Mouse (Mus musculus) forebrain, postnatal 0 days (tissue): Measurements from ENCODE around the gene Rps6ka1. TPM values are rescaled to one million over a fixed set of nuclear protein-coding genes. Genes with fewer than 3 reads are reported as not detected.
"Not testable (repeated sequence)": the region's sequence is repeated elsewhere in the genome, so short reads cannot be mapped to it uniquely, and the experiment has no call there.

Source experiments
- ATAC-seq: fragments of 200-750 bp; cut with Nextera tagmentation; 2 replicates; pipeline ENCODE4 v1.8.0; 2017; ENCODE audit warnings: mild to moderate bottlenecking, moderate library complexity
- DNase-seq: peaks from one replicate; pipeline ENCODE4 v3.0.0-alpha.2; 2015
- H3K27ac ChIP-seq: fragments of 300-500 bp; sonication (generic); 2 replicates; pipeline ENCODE4 v1.5.1; 2014; ENCODE audit warnings: low read depth, mild to moderate bottlenecking, antibody characterized with exemption, low read length, moderate library complexity, mixed read lengths
- H3K27me3 ChIP-seq: fragments of 300-500 bp; sonication (generic); 2 replicates; pipeline ENCODE4 v1.6.1; 2014; ENCODE audit warnings: mild to moderate bottlenecking, low read length, mixed read lengths; ENCODE audit not compliant: insufficient read depth
- H3K36me3 ChIP-seq: fragments of 300-500 bp; sonication (generic); 2 replicates; pipeline ENCODE4 v1.6.1; 2014; ENCODE audit warnings: mild to moderate bottlenecking, moderate library complexity; ENCODE audit not compliant: insufficient read depth
- H3K4me1 ChIP-seq: fragments of 300-500 bp; sonication (generic); 2 replicates; pipeline ENCODE4 v1.6.1; 2014; ENCODE audit warnings: antibody characterized with exemption; ENCODE audit not compliant: insufficient read depth
- H3K4me2 ChIP-seq: fragments of 300-500 bp; sonication (generic); 2 replicates; pipeline ENCODE4 v1.6.1; 2014; ENCODE audit warnings: low read depth, mild to moderate bottlenecking, moderate library complexity
- H3K4me3 ChIP-seq: fragments of 300-500 bp; sonication (generic); 2 replicates; pipeline ENCODE4 v1.5.1; 2014; ENCODE audit warnings: low read depth, low read length, mixed read lengths
- H3K9ac ChIP-seq: fragments of 300-500 bp; sonication (generic); 2 replicates; pipeline ENCODE4 v1.6.1; 2014; ENCODE audit warnings: mild to moderate bottlenecking
- H3K9me3 ChIP-seq: fragments of 300-500 bp; sonication (generic); 2 replicates; pipeline ENCODE4 v1.6.1; 2016; ENCODE audit warnings: low read length
- CTCF ChIP-seq: sonication (generic); IDR thresholded peaks from 2 replicates; pipeline ENCODE4 v1.5.1; 2016; ENCODE audit warnings: antibody characterized with exemption, control low read depth, low read depth
- WGBS: fragments of 180-500 bp; shearing (Covaris S2); extraction: QIAGEN DNeasy Blood & Tissue Kit; methylation state at CpG from one replicate; pipeline ENCODE4 v1.1.7; 2014; 5-methylcytosine and 5-hydroxymethylcytosine counted together
- polyA plus RNA-seq: library from polyadenylated mRNA; unstranded; fragments of >200 nt; fragmentation: Nextera tagmentation; extraction: Ambion mirVana; gene quantifications from 2 replicates; pipeline ENCODE4 v1.2.1, GENCODE M21; 2015
- total RNA-seq: library from RNA; depleted of rRNA; stranded (reverse); fragments of >200 nt; gene quantifications from 2 replicates; pipeline ENCODE4 v1.2.3, GENCODE M21; 2014

Gene Rps6ka1
- total and polyA plus RNA-seq, 2 experiments from 2014 or later, result 19.4 to 21.4 TPM

DNA sequence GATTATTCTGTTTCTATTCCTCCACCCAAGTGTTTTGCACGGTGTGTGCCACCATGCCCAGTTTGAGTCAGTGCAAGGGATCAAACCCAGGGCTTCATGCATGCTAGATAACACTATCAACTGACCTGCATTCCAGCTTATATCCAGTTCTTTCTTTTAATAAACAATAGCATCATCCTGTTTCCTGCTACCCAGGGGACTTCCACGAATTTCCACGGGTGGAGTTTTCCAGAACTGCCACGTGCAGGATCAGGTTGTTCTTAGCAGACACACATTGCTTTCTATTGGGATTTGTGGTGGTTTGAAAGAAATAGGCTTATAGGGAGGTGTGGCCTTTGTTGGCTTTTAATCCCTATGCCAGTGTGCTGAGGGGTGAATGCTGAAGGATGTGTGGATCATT lies 24.4 kb upstream of the Rps6ka1 start:
- TF ChIP-seq CTCF, result no peak
- Histone ChIP-seq H3K4me1 (no peaks in the 10 kb centered on the region), H3K27ac (no peak overlapping the region)

DNA sequence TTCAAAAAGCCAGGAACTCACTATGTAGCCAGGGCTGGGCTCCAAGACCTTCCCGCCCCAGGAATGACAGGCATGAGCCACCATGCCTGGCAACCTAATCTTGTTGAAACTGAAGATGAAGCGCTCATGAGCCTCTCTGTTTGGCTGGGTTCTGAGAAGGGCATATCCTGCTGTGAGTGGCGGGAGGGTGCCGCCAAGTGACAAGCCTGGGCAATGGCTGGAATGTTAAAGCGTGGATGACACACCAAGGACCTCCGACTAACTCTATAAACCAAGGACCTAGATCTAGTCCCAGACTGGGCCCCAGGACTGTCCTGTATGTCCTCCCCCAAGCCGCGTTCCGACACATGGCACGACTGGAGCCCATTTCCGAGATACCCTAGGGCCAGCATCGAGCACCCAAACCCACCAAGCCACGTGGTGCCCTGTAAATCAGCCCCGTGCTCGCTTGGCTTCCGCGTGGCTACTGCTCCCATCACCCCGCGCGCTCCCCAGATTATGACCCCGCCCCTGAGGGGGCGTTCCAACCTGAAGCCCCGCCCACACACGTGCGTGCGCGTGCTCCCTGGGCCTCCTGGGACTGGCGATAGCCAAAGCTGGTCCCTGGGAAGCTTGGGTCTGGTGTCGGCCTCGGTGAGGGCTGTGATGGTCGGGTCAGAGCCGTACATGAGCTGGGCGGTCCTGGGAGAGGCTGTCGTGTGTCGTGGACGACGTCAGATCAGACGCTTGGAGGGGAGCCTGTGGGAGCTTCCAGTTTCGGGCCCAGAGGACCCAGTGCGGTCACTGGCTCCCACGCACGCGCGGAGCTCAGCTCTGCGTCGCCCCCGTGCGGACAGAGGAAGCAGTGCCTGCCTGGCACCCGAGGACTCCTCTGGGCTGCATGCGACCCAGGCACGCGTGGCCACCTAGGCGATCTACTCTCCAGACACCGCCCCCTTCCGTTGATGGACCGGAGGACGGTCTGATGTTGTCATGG lies 22.9 kb upstream of the Rps6ka1 start:
- peak overlapping the region; percentile 56 for H3K9ac ChIP-seq
- no peaks in the 10 kb centered on the region for H3K27me3 ChIP-seq
- peak overlapping the region; percentile 87 for H3K27ac ChIP-seq
- peak overlapping the region; percentile 58 for H3K4me3 ChIP-seq
- no peaks in the 10 kb centered on the region for H3K4me1 ChIP-seq
- WGBS, result under 1% methylated on average over 57 of the region's 57 CpGs
- peak overlapping the region; percentile 66 for H3K4me2 ChIP-seq
- H3K9me3 ChIP-seq, result no peaks in the 10 kb centered on the region
- TF ChIP-seq CTCF, result peak; percentile 99
- DNase-seq (peak; percentile 99), ATAC-seq (peak; percentile 97)
- H3K36me3 ChIP-seq, result no peaks in the 10 kb centered on the region

More for the DNA sequence above, 24.4 kb upstream of the Rps6ka1 start:
- no peak for ATAC-seq
- H3K27me3 ChIP-seq, result no peaks in the 10 kb centered on the region
- H3K9ac ChIP-seq, result no peak overlapping the region
- DNase-seq, result no peak
- H3K4me2 ChIP-seq, result no peak overlapping the region
- no peaks in the 10 kb centered on the region for H3K9me3 ChIP-seq
- no peaks in the 10 kb centered on the region for H3K36me3 ChIP-seq
- 67% methylated on average over 4 of the region's 4 CpGs for WGBS
- H3K4me3 ChIP-seq, result no peak overlapping the region

DNA sequence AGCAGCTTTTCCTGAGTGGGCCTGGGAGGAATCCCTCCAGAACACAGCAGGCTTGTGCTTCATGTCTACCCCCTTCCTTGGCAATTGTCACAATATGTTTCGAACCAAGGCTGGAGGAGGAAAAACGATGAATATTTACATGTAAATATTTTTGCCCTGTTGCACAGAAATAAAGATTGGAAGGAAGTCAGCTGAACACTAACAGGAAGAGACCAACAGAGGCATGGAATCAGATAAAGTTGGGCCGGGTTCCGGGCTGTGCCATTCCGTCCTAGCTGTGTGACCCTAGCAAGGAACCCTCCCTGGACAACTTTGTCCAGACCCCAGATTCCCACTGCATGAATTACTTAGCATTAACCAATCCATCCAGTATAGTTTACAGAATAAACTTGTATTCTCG lies 20.5 kb upstream of the Rps6ka1 start:
- Histone ChIP-seq H3K4me3 (no peak overlapping the region), H3K4me1 (no peaks in the 10 kb centered on the region), H3K9me3 (no peaks in the 10 kb centered on the region), H3K27me3 (no peaks in the 10 kb centered on the region), H3K4me2 (no peak overlapping the region), H3K27ac (no peak overlapping the region), H3K9ac (no peak overlapping the region), H3K36me3 (no peaks in the 10 kb centered on the region)
- DNase-seq (no peak), ATAC-seq (no peak)
- 89% methylated on average over 6 of the region's 6 CpGs for WGBS
- no peak for TF ChIP-seq CTCF

DNA sequence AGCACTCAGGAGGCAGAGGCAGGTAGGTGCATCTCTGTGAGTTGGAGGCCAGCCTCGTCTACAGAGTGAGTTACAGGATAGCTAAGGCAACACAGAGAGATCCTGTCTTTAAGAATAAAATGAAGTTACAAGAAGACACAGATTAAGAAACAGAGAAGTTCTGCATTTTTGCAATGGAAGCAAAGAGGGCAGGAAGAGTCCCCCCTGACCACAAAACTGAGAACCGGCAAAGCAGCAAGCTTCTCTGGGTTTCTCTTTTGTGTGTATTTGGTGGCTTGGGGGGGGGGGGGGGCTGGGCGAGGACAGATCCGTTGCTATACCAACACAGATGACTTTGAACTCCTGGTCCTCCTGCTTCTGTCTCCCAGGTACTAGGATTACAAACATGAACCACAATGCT lies 19.5 kb upstream of the Rps6ka1 start:
- Histone ChIP-seq H3K4me3 (no peak overlapping the region), H3K4me2 (no peak overlapping the region)
- WGBS, result 66% methylated on average over 3 of the region's 4 CpGs

DNA sequence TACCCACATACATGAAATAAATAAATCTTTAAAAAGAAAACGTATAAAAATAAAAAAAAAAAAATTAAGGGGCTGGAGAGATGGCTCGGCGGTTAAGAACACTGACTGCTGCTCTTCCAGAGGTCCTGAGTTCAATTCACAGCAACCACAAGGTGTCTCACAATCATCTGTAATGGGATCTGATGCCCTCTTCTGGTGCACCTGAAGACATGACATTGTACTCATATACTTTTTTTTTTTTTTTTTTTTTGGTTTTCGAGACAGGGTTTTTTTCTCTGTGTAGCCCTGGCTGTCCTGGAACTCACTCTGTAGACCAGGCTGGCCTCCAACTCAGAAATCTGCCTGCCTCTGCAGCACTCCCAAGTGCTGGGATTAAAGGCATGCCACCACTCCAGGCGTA lies 18.7 kb upstream of the Rps6ka1 start:
- not testable (repeated sequence) for H3K9ac ChIP-seq, H3K4me1 ChIP-seq, DNase-seq, H3K4me3 ChIP-seq, H3K36me3 ChIP-seq, H3K9me3 ChIP-seq, H3K4me2 ChIP-seq, H3K27ac ChIP-seq, H3K27me3 ChIP-seq, ATAC-seq
- 92% methylated on average over 4 of the region's 5 CpGs for WGBS

More for the DNA sequence above, 19.5 kb upstream of the Rps6ka1 start:
- H3K27me3 ChIP-seq, result no peaks in the 10 kb centered on the region
- TF ChIP-seq CTCF, result no peak
- H3K36me3 ChIP-seq, result no peaks in the 10 kb centered on the region
- DNase-seq (no peak), ATAC-seq (no peak)
- H3K4me1 ChIP-seq, result no peaks in the 10 kb centered on the region
- no peak overlapping the region for H3K27ac ChIP-seq
- no peak overlapping the region for H3K9ac ChIP-seq
- H3K9me3 ChIP-seq, result no peaks in the 10 kb centered on the region

DNA sequence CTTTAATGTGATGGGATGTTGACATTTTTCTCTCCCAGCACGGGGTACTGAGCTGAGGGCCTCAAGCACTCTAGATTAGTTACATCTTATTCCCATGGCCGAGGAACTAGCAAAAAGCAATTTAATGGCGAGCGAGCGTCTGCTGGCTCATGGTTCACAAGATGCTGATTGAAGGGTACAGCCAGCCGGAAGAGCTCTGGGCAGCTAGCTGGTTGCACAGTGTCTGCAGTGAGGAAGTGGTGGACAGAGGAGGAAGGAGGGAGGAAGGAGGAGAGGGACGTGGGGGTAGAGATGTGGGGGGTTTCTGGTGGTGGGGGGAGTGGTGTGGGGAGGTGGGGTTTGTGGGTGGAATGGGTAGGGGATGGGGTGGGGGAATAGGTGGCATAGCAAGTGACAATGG lies 17.6 kb upstream of the Rps6ka1 start:
- Histone ChIP-seq H3K4me3 (no peak overlapping the region), H3K27ac (no peak overlapping the region), H3K9me3 (no peaks in the 10 kb centered on the region), H3K36me3 (no peaks in the 10 kb centered on the region), H3K4me1 (no peaks in the 10 kb centered on the region), H3K4me2 (no peak overlapping the region), H3K9ac (no peak overlapping the region), H3K27me3 (no peaks in the 10 kb centered on the region)
- DNase-seq (no peak), ATAC-seq (no peak)
- 78% methylated on average over 7 of the region's 7 CpGs for WGBS
- TF ChIP-seq CTCF, result no peak

DNA sequence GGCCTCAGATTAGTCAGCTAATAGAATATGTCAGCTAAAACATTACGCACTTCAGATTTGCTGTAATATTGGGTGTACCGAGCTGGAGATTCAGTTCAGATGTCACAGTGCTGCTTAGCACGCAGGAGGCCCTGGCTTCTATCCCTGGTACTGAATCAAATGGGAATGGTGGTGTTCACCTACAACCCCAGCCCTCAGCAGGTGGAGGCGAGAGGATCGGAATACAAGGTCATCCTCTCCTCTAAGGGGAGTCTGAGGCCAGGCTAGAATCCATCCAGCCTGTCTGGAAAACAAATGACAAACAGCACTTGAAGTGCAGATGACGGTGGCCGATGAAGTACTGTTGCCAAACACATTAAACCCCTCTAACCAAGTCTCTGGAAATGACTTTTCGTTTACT lies 16.7 kb upstream of the Rps6ka1 start:
- Histone ChIP-seq H3K36me3 (no peaks in the 10 kb centered on the region), H3K4me1 (no peaks in the 10 kb centered on the region), H3K27me3 (no peaks in the 10 kb centered on the region), H3K27ac (no peak overlapping the region), H3K9me3 (no peaks in the 10 kb centered on the region), H3K4me3 (no peak overlapping the region), H3K9ac (no peak overlapping the region), H3K4me2 (no peak overlapping the region)
- DNase-seq (no peak), ATAC-seq (no peak)
- TF ChIP-seq CTCF, result no peak
- WGBS, result 85% methylated on average over 8 of the region's 8 CpGs
